Mouse (Mus musculus): ENCODE results near the gene Gm10057. TPM values are rescaled to one million over a fixed set of nuclear protein-coding genes. Genes with fewer than 3 reads are reported as not detected.
"Not testable (repeated sequence)": the region's sequence is repeated elsewhere in the genome, so short reads cannot be mapped to it uniquely, and the experiment has no call there.

The Gm10057 gene
- not detected in 2 replicates for polyA plus RNA-seq (2014; fragmentation: Nextera tagmentation; extraction: Ambion mirVana)

GRCm38 (mm10) chrX:154054939-154055338, at the start of gene Gm10057:
Gene Gm10057, minus strand, starts transcription at chrX:154055039.
- not testable (repeated sequence) for H3K4me1 ChIP-seq (replicated peaks; ENCODE audit: control insufficient read depth, insufficient read depth, low read length); H3K4me3 ChIP-seq (ENCODE audit: low read depth, low read length); H3K36me3 ChIP-seq (ENCODE audit: control insufficient read depth, insufficient read depth, low read length); H3K9ac ChIP-seq (ENCODE audit: low read depth, low read length); H3K27ac ChIP-seq (ENCODE audit: low read depth, low read length); ATAC-seq (ENCODE audit: low FRiP score); H3K4me2 ChIP-seq (replicated peaks; ENCODE audit: low read depth, low read length); H3K27me3 ChIP-seq (ENCODE audit: control insufficient read depth, insufficient read depth, low read length); H3K9me3 ChIP-seq (ENCODE audit: control insufficient read depth, low read length); DNase-seq (ENCODE audit: low spot score)

- not testable (repeated sequence) for H3K4me2 ChIP-seq (replicated peaks; ENCODE audit: low read depth, low read length); H3K9me3 ChIP-seq (ENCODE audit: control insufficient read depth, low read length); H3K27ac ChIP-seq (ENCODE audit: low read depth, low read length); DNase-seq (ENCODE audit: low spot score); H3K9ac ChIP-seq (ENCODE audit: low read depth, low read length); H3K4me1 ChIP-seq (replicated peaks; ENCODE audit: control insufficient read depth, insufficient read depth, low read length); ATAC-seq (ENCODE audit: low FRiP score); H3K4me3 ChIP-seq (ENCODE audit: low read depth, low read length); H3K27me3 ChIP-seq (ENCODE audit: control insufficient read depth, insufficient read depth, low read length); H3K36me3 ChIP-seq (ENCODE audit: control insufficient read depth, insufficient read depth, low read length)
These were observed 21.1 kb downstream of the Gm10057 start, which contains the start of gene 4921511M17Rik for GRCm38 (mm10) chrX:154033727-154034126. Gene 4921511M17Rik, minus strand, starts transcription at chrX:154033827.

GRCm38 (mm10) chrX:154012540-154012939, 42.3 kb downstream of the Gm10057 start, which contains the start of gene Samt1:
Gene Samt1, minus strand, starts transcription at chrX:154012640.
- H3K36me3 ChIP-seq (ENCODE audit: control insufficient read depth, insufficient read depth, low read length); H3K27me3 ChIP-seq (ENCODE audit: control insufficient read depth, insufficient read depth, low read length); H3K4me1 ChIP-seq (replicated peaks; ENCODE audit: control insufficient read depth, insufficient read depth, low read length); H3K9ac ChIP-seq (ENCODE audit: low read depth, low read length); DNase-seq (ENCODE audit: low spot score); H3K9me3 ChIP-seq (ENCODE audit: control insufficient read depth, low read length); H3K4me2 ChIP-seq (replicated peaks; ENCODE audit: low read depth, low read length); H3K27ac ChIP-seq (ENCODE audit: low read depth, low read length); ATAC-seq (ENCODE audit: low FRiP score); H3K4me3 ChIP-seq (ENCODE audit: low read depth, low read length): not testable (repeated sequence)

Other genes starting within 250 kb of the Gm10057 start
- 16.2 and 19.1 TPM in 2 replicates for gene Spin2c, start 222.8 kb downstream of the Gm10057 start, polyA plus RNA-seq (2014; fragmentation: Nextera tagmentation; extraction: Ambion mirVana)
- gene Samt1, start 42.4 kb downstream of the Gm10057 start, polyA plus RNA-seq (2014; fragmentation: Nextera tagmentation; extraction: Ambion mirVana): not detected in 2 replicates
- not detected in 2 replicates for gene 4921511M17Rik, start 21.2 kb downstream of the Gm10057 start, polyA plus RNA-seq (2014; fragmentation: Nextera tagmentation; extraction: Ambion mirVana)
- not detected in 2 replicates for gene Gm15140, start 65.6 kb upstream of the Gm10057 start, polyA plus RNA-seq (2014; fragmentation: Nextera tagmentation; extraction: Ambion mirVana)

Data from hindbrain, embryonic 11.5 days (tissue).